Mouse (Mus musculus) hindbrain, embryonic 10.5 days (tissue): Measurements from ENCODE around the gene Gramd4. TPM values are rescaled to one million over a fixed set of nuclear protein-coding genes. Genes with fewer than 3 reads are reported as not detected.

Experiments used
- DNase-seq: peaks from one replicate; pipeline ENCODE4 v3.0.0-alpha.2; 2017; ENCODE audit warnings: low spot score
- H3K27ac ChIP-seq: fragments of 300-500 bp; sonication (generic); 2 replicates; pipeline ENCODE4 v1.5.1; 2016; ENCODE audit warnings: mild to moderate bottlenecking, moderate library complexity
- H3K27me3 ChIP-seq: fragments of 300-500 bp; sonication (generic); 2 replicates; pipeline ENCODE4 v1.6.1; 2016; ENCODE audit warnings: mild to moderate bottlenecking; ENCODE audit not compliant: poor library complexity, insufficient read depth, severe bottlenecking
- H3K36me3 ChIP-seq: fragments of 300-500 bp; sonication (generic); 2 replicates; pipeline ENCODE4 v1.6.1; 2016; ENCODE audit warnings: mild to moderate bottlenecking, moderate library complexity
- H3K4me1 ChIP-seq: fragments of 300-500 bp; sonication (generic); replicated peaks from 2 replicates; pipeline ENCODE4 v1.6.1; 2016; ENCODE audit warnings: mild to moderate bottlenecking
- H3K4me3 ChIP-seq: fragments of 300-500 bp; sonication (generic); 2 replicates; pipeline ENCODE4 v1.5.1; 2016; ENCODE audit warnings: mild to moderate bottlenecking, moderate library complexity
- H3K9me3 ChIP-seq: fragments of 300-500 bp; sonication (generic); 2 replicates; pipeline ENCODE4 v1.6.1; 2016; ENCODE audit warnings: mild to moderate bottlenecking, moderate library complexity
- WGBS: fragments of 180-500 bp; shearing (Covaris S2); methylation state at CpG from one replicate; pipeline ENCODE4 v1.1.7; 2016; 5-methylcytosine and 5-hydroxymethylcytosine counted together
- polyA plus RNA-seq: library from polyadenylated mRNA; unstranded; fragments of >200 nt; fragmentation: Nextera tagmentation; extraction: Ambion mirVana; gene quantifications from 2 replicates; pipeline ENCODE4 v1.2.1, GENCODE M21; 2016

Gene Gramd4
- polyA plus RNA-seq, 1 experiment from 2014 or later: 18.0 TPM

GRCm38 (mm10) chr15:86102308-86102707, 44.8 kb downstream of the Gramd4 start:
- H3K9me3 ChIP-seq: no peaks in the 10 kb centered on the region
- no peak for DNase-seq
- WGBS: 90% methylated on average over 15 of the region's 15 CpGs
- H3K27me3 ChIP-seq: no peaks in the 10 kb centered on the region
- no peak overlapping the region for H3K4me3 ChIP-seq
- H3K36me3 ChIP-seq: peaks cover 54% of the 10 kb centered on the region
- no peak overlapping the region for H3K27ac ChIP-seq
- H3K4me1 ChIP-seq: peaks cover 21% of the 10 kb centered on the region

- Histone ChIP-seq H3K4me1 (peaks cover 28% of the 10 kb centered on the region), H3K4me3 (no peak overlapping the region), H3K27me3 (no peaks in the 10 kb centered on the region), H3K27ac (peak overlapping the region; percentile 50; the same call in 1 of the 2 replicates), H3K9me3 (no peaks in the 10 kb centered on the region), H3K36me3 (peaks cover 47% of the 10 kb centered on the region)
- no peak for DNase-seq
- WGBS: 93% methylated on average over 19 of the region's 19 CpGs
These were observed 47.2 kb downstream of the Gramd4 start for GRCm38 (mm10) chr15:86104401-86105344.

- no peak overlapping the region for H3K4me3 ChIP-seq
- no peak overlapping the region for H3K27ac ChIP-seq
- 85% methylated on average over 7 of the region's 7 CpGs for WGBS
These were observed 47.8 kb downstream of the Gramd4 start for GRCm38 (mm10) chr15:86105345-86105697.

DNA sequence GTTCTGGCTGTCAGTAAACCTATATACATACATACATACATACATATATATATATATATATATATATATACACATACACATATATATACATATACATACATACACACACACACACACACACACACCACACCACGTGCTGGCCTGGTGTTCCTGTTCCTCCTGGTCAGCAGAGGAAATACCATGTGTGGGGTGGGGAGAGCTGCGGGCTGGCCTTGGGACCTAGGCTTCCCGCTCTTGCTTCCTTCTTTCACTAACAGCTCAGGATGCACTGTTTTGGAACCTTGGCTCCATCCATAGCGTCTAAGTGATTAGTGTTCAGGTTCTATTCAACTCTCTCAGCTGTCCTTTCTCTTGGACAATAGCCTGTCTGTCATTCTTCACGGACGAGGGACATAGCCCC, 48.3 kb downstream of the Gramd4 start:
- no peaks in the 10 kb centered on the region for H3K27me3 ChIP-seq
- WGBS: 66% methylated on average over 6 of the region's 6 CpGs
- DNase-seq: no peak
- no peak overlapping the region for H3K4me3 ChIP-seq
- H3K9me3 ChIP-seq: no peaks in the 10 kb centered on the region
- peaks cover 39% of the 10 kb centered on the region for H3K36me3 ChIP-seq
- H3K27ac ChIP-seq: 0 out of 2 replicates have a peak overlapping the region, but pooled peaks have one; percentile 46
- H3K4me1 ChIP-seq: peaks cover 38% of the 10 kb centered on the region

More at GRCm38 (mm10) chr15:86105345-86105697, 47.8 kb downstream of the Gramd4 start:
- H3K36me3 ChIP-seq: peaks cover 44% of the 10 kb centered on the region
- H3K27me3 ChIP-seq: no peaks in the 10 kb centered on the region
- no peaks in the 10 kb centered on the region for H3K9me3 ChIP-seq
- DNase-seq: no peak
- peaks cover 34% of the 10 kb centered on the region for H3K4me1 ChIP-seq

GRCm38 (mm10) chr15:86107831-86108471, 50.5 kb downstream of the Gramd4 start:
- Histone ChIP-seq H3K27me3 (no peaks in the 10 kb centered on the region), H3K36me3 (peaks cover 20% of the 10 kb centered on the region), H3K4me3 (no peak overlapping the region), H3K9me3 (no peaks in the 10 kb centered on the region), H3K27ac (no peak overlapping the region; the same call in 1 of the 2 replicates), H3K4me1 (peaks cover 60% of the 10 kb centered on the region)
- no peak for DNase-seq
- WGBS: 86% methylated on average over 11 of the region's 11 CpGs

DNA sequence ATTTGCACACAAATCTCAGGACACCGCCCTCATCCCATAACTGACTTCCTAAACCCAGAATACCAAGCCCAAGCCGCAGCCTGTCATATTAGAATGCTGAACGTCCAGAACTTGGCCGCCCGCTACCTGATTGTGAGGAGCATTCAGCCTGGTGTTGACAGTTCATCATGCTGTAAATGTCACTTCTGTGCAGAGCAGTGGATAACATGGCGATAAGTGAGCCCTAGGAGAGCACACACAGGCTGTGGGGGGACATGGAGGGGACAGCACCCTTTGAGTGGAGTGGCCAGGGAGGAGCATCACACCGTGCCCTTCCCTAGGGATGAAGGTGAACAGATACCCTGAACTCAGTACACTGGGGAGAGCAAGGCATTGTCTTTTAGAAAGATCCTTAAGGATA, 51.8 kb downstream of the Gramd4 start:
- H3K4me1 ChIP-seq: peaks cover 68% of the 10 kb centered on the region
- H3K4me3 ChIP-seq: no peak overlapping the region
- 91% methylated on average over 7 of the region's 7 CpGs for WGBS
- H3K27me3 ChIP-seq: no peaks in the 10 kb centered on the region
- DNase-seq: no peak
- H3K36me3 ChIP-seq: peaks cover 7% of the 10 kb centered on the region
- H3K27ac ChIP-seq: no peak overlapping the region
- no peaks in the 10 kb centered on the region for H3K9me3 ChIP-seq

DNA sequence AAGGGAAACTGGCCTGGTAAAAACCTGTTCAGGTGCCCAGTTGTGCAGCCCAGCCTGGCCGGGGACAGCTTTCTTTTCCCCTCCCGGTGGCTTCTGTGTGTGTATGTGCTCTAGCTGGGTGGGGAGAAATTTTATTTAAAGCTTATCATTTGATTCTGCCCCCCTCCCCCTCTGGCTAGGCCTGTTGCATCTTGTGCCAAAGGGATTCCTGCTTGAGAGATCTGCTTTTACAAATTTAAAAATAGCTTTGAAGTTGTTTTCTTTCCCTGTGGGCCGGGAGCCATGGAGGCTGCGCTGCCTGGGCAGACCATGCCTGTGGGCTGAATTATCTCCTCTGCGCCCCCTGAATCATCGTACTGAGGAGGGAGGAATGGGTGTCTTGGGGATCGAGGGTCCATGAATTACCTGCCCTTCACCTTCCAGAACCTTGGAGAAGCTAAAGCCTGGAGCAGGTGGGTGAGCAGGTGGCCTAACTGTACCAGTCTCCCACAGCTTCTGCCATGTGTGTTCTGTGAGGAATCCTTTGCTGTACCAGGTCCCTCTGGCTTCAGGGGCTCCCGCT, 52.2 kb downstream of the Gramd4 start:
- peaks cover 3% of the 10 kb centered on the region; the same call in 1 of the 2 replicates for H3K36me3 ChIP-seq
- WGBS: 89% methylated on average over 8 of the region's 8 CpGs
- no peak for DNase-seq
- no peak overlapping the region for H3K27ac ChIP-seq
- no peaks in the 10 kb centered on the region for H3K9me3 ChIP-seq
- peaks cover 68% of the 10 kb centered on the region for H3K4me1 ChIP-seq
- no peak overlapping the region for H3K4me3 ChIP-seq
- no peaks in the 10 kb centered on the region for H3K27me3 ChIP-seq

- 77% methylated on average over 10 of the region's 10 CpGs for WGBS
- H3K4me1 ChIP-seq: peaks cover 69% of the 10 kb centered on the region
- no peaks in the 10 kb centered on the region for H3K36me3 ChIP-seq
- H3K4me3 ChIP-seq: no peak overlapping the region
- H3K27me3 ChIP-seq: no peaks in the 10 kb centered on the region
- no peak overlapping the region for H3K27ac ChIP-seq
- no peak for DNase-seq
- no peaks in the 10 kb centered on the region for H3K9me3 ChIP-seq
These were observed 53.0 kb downstream of the Gramd4 start for GRCm38 (mm10) chr15:86110361-86111103.

- peaks cover 70% of the 10 kb centered on the region for H3K4me1 ChIP-seq
- 10% methylated on average over 10 of the region's 10 CpGs for whole genome bisulfite sequencing
- no peak for DNase-seq
- H3K27me3 ChIP-seq: no peaks in the 10 kb centered on the region
- no peaks in the 10 kb centered on the region for H3K36me3 ChIP-seq
- no peaks in the 10 kb centered on the region for H3K9me3 ChIP-seq
- peak overlapping the region; percentile 73 for H3K27ac ChIP-seq
- H3K4me3 ChIP-seq: no peak overlapping the region; the same call in 1 of the 2 replicates
These were observed 55.3 kb downstream of the Gramd4 start for GRCm38 (mm10) chr15:86112707-86113341.

DNA sequence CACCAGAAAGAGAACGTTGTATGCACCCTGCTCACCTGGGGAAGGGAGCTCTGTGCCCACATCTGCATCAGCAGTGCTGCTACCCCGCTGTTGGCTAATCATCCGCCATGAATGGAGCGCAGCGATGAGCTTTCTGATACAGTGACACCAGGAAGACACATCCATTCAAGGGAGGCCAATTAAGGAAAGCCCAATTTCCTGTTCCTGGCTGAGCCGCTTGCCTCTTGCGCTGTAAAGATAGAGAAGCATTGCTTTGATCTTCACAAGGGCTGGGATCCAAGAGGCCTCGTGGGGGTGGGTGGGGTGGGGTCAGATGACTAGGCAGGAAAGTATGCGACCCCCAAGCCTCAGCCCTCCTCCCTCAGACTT, 55.8 kb downstream of the Gramd4 start:
- no peak for DNase-seq
- Histone ChIP-seq H3K9me3 (no peaks in the 10 kb centered on the region), H3K4me3 (no peak overlapping the region; the same call in 1 of the 2 replicates), H3K27ac (peak overlapping the region; percentile 73), H3K4me1 (peaks cover 70% of the 10 kb centered on the region), H3K27me3 (no peaks in the 10 kb centered on the region), H3K36me3 (no peaks in the 10 kb centered on the region)
- 12% methylated on average over 9 of the region's 9 CpGs for WGBS

DNA sequence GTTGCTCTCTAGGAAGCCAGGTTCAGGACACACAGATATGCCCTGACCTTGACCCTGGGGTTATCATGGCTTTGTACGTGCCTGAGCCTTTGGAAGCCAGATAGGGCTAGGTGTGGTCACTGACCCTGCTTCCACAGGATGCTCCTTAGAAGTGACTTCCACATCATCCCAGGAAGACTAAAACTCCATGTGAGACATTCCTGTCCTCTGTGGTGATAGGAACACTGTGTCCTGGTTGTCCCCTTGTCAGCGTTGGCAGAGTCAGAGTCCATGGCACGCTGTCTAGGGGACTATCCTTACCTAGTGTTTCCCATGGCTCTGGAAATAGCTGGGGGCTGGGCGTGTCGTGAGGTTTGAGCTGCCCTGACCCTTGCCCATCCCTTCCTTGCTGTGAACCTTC, 58.9 kb downstream of the Gramd4 start:
- Histone ChIP-seq H3K27ac (peak overlapping the region; percentile 25; the same call in 1 of the 2 replicates), H3K27me3 (no peaks in the 10 kb centered on the region), H3K9me3 (no peaks in the 10 kb centered on the region), H3K4me3 (no peak overlapping the region), H3K4me1 (peaks cover 57% of the 10 kb centered on the region), H3K36me3 (peaks cover 30% of the 10 kb centered on the region)
- no peak for DNase-seq
- WGBS: 73% methylated on average over 5 of the region's 5 CpGs
